Mouse (Mus musculus) B cell, adult 67 days (primary cell): ENCODE data around the gene Apol6. TPM values are rescaled to one million over a fixed set of nuclear protein-coding genes. Genes with fewer than 3 reads are reported as not detected.

Experiments
- total RNA-seq, 2 experiments: library from RNA; stranded (reverse); gene quantifications; 4 replicates each; pipeline ENCODE4 v1.2.4; 2023

The Apol6 gene
- total RNA-seq = not detected

DNA sequence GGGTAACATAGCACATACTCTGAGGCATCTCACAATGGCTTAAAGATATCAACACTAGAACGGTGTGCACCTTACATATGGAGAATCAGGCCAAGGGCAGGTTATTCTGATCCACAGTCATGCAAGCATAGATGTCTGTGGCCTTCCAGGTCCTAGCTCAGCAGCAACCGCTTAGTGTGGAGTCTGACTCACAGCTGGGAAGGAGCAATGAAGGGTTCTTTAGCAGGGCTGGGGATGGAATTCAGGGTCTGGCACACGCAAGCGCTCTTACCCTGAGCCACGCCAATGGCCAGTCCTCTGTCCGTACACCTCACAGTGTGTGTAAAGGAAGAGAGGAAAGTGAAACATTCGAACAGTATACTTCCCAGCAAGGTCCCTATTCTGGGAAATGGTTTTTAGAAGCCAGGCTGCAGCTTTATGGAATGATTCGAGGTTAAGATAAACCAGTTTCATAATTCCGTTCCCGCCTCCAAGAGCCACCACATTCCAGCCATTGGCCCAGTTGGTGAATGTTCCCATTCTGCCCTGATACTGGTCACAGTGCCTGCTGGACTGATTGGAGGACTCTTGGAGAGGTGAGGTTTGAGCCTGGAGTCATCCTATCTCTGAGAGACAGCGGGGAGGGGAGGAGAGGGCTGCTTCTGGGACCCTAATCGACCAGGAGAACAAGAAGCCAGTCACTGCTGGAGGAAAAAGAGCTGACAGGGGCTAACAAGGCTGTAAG lies at the start of gene Apol6:
Gene Apol6, plus strand, starts transcription at position 133 of the 724 bp plus-strand sequence.

DNA sequence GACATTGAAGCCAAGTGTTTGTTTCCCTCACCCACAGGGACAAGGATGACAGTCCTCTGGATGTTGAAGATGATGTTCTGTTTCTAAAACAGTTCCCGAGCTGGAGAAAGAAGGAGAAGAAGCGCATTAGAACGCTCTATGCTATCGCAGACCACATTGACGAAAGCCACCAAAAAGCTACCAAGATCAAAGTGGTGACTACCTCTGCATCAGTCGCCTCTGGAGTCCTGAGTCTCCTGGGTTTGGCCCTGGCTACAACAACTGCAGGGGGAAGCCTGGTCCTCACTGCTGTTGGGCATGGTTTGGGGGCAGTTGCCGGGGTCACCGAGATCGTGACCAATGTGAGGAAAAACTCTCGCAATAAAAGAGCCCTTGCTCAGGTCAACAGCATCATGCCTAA lies 6.0 kb downstream of the Apol6 start, which contains the start of gene Mb:
Gene Mb, minus strand, starts transcription at position 101 of the 400 bp plus-strand sequence.

Other genes with a start within 250 kb of the Apol6 start
- 10 to 100 TPM; 11.7 to 13.8 TPM for gene Zfp251, start 173.3 kb upstream of the Apol6 start, total RNA-seq
- gene Zfp7, start 165.5 kb upstream of the Apol6 start, total RNA-seq = 10 to 100 TPM; 15.5 to 15.9 TPM
- not detected for gene Gm49527, start 165.4 kb upstream of the Apol6 start, total RNA-seq
- 1 to 10 TPM; 2.0 to 4.0 TPM for gene Zfp647, start 119.3 kb upstream of the Apol6 start, total RNA-seq
- gene 1110038F14Rik, start 96.2 kb upstream of the Apol6 start, total RNA-seq = 10 to 100 TPM; 42.8 to 51.0 TPM
- gene Mb, start 5.9 kb downstream of the Apol6 start, total RNA-seq = not detected